Mouse (Mus musculus) bone marrow macrophage, adult 2 months (primary cell): ENCODE measurements around the gene Mindy1.

ENCODE experiments used
- CTCF ChIP-seq: IDR thresholded peaks from 2 replicates; pipeline ENCODE4 v1.5.1; 2012; ENCODE audit warnings: low read depth, mild to moderate bottlenecking, low read length, moderate library complexity
- POLR2A ChIP-seq: IDR thresholded peaks from 2 replicates; pipeline ENCODE4 v1.6.1; 2012; ENCODE audit warnings: mild to moderate bottlenecking, low read depth, low read length, borderline replicate concordance

DNA sequence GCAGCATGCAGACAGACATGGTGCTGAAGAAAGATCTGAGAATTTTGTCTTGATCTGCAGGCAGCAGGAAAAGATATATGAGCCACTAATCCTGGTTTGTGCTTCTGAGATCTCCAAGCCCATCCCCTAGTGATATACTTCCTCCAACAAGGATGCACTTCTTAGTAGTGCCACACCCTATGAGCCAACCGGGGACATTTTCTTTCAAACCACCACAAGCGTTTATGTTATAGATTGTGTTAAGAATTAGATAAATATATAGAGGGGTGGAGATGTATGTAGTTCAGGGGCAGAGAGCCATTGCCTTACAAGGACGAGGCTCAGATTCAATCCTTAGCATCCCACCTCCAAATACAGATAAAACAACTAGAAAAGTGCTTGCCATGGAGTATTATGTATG, 29.4 kb downstream of the Mindy1 start:
- no peak for TF ChIP-seq CTCF
- TF ChIP-seq POLR2A = no peak
